In the genomic region with DNA sequence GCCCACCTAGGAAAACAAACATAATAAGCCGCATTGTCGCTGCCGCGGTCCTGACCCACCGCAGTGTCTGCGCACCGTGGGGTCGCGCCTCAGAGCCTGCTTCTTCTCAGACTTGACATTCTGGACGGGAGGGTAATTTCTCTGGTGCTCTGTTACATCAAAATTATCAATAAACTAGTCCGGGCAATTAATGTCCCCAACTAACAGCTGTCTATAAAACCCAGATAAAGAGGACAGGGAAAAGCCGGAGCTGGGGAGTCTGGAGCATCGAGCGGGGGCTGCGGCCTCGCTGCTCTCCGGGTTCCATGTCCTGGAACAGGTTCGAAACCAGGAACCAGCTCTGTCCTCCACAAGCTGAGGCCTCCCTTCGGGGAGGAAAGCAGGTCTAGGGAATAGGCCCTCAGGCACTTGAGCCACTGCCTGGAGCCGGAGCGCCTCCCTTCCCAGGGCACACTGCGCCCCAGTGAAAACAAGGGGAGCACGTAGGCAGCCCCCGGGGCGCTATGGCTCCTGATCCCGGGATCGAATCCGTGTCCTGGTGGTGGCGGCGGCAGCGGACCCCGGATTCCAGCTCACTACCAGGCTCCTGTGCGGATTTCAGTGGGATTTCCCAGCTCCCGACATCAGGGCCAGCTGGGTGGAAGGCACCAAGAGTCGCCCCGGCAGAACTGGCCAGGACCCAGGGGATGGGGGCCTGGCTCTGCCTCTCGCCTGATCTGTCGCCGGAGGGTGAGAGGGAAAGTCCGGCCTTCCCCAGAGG, we compare ENCODE assay signal across 11 mouse cellular contexts. TPM values are rescaled to one million over a fixed set of nuclear protein-coding genes. Genes with fewer than 3 reads are reported as not detected.
A peak's percentile ranks its signal among the peaks of the same experiment; 100 is the strongest.
DNase-seq lines count a peak whose midpoint lies in the region; ATAC-seq and TF ChIP-seq lines count a peak whose summit lies in the region.
"Had no signal": no experiment of that assay in that cellular context is flagged by ENCODE, and none has a peak within 500 bp of the region (broad histone marks: within the 10 kb centered on the region; RNA-seq: fewer than 3 reads in every experiment).

No protein-coding gene starts in this region.

- H3K9ac ChIP-seq in lung, embryonic 14.5 days, result peak overlapping the region; percentile 87
- no peak overlapping the region for H3K9ac ChIP-seq in embryonic facial prominence, embryonic 15.5 days
- no peak overlapping the region; the same call in 1 of the 2 replicates for H3K9ac ChIP-seq in liver, embryonic 12.5 days
- H3K9ac ChIP-seq in stomach, embryonic 14.5 days (replicated peaks; ENCODE audit: low read depth, low read length), result peak overlapping the region; percentile 92
- no peak overlapping the region for H3K9ac ChIP-seq in hindbrain, embryonic 13.5 days
- H3K9ac ChIP-seq: forebrain, embryonic 15.5 days; liver, embryonic 15.5 days had no signal

- H3K36me3 ChIP-seq in lung, embryonic 14.5 days (ENCODE audit: insufficient read depth), result peaks cover 44% of the 10 kb centered on the region
- H3K36me3 ChIP-seq in embryonic facial prominence, embryonic 15.5 days, result no peaks in the 10 kb centered on the region
- no peaks in the 10 kb centered on the region for H3K36me3 ChIP-seq in liver, embryonic 12.5 days
- H3K36me3 ChIP-seq in stomach, embryonic 14.5 days (ENCODE audit: control insufficient read depth, insufficient read depth, low read length), result peaks cover 8% of the 10 kb centered on the region; the same call in 1 of the 2 replicates
- no peaks in the 10 kb centered on the region for H3K36me3 ChIP-seq in hindbrain, embryonic 13.5 days
- H3K36me3 ChIP-seq: forebrain, embryonic 15.5 days; liver, embryonic 15.5 days had no signal

- ATAC-seq in lung, embryonic 14.5 days (ENCODE audit: insufficient read depth), result no peak
- no peak for ATAC-seq in embryonic facial prominence, embryonic 15.5 days (ENCODE audit: insufficient number of reproducible peaks, low FRiP score, low TSS enrichment, low read depth)
- ATAC-seq in liver, embryonic 12.5 days, result no peak
- no peak for ATAC-seq in stomach, embryonic 14.5 days (ENCODE audit: insufficient number of reproducible peaks, insufficient read depth, low FRiP score, low read depth)
- ATAC-seq in hindbrain, embryonic 13.5 days (ENCODE audit: low FRiP score), result no peak
- ATAC-seq: forebrain, embryonic 15.5 days; hindbrain, embryonic 16.5 days had no signal

- peaks cover 8% of the 10 kb centered on the region for H3K4me1 ChIP-seq in lung, embryonic 14.5 days (ENCODE audit: insufficient read depth)
- H3K4me1 ChIP-seq in embryonic facial prominence, embryonic 15.5 days, result peaks cover 30% of the 10 kb centered on the region
- 0 out of 2 replicates have a peak, but pooled peaks cover 3% of the 10 kb centered on the region for H3K4me1 ChIP-seq in liver, embryonic 12.5 days
- peaks cover 13% of the 10 kb centered on the region for H3K4me1 ChIP-seq in stomach, embryonic 14.5 days (ENCODE audit: control insufficient read depth, insufficient read depth, low read length)
- peaks cover 10% of the 10 kb centered on the region for H3K4me1 ChIP-seq in hindbrain, embryonic 13.5 days (replicated peaks)

- H3K4me3 ChIP-seq in lung, embryonic 14.5 days (ENCODE audit: low read depth, low read length), result peak overlapping the region; percentile 76
- peak overlapping the region; percentile 2; the same call in 1 of the 2 replicates for H3K4me3 ChIP-seq in embryonic facial prominence, embryonic 15.5 days (replicated peaks)
- peak overlapping the region; percentile 9; the same call in 1 of the 2 replicates for H3K4me3 ChIP-seq in liver, embryonic 12.5 days
- peak overlapping the region; percentile 69 for H3K4me3 ChIP-seq in stomach, embryonic 14.5 days (ENCODE audit: low read depth, low read length)
- no peak overlapping the region for H3K4me3 ChIP-seq in hindbrain, embryonic 13.5 days
- H3K4me3 ChIP-seq: forebrain, embryonic 15.5 days; liver, embryonic 15.5 days had no signal

- no peak for TF ChIP-seq CTCF in lung, embryonic 14.5 days (IDR thresholded peaks at IDR 0.05; ENCODE audit: low read depth)

- no peaks in the 10 kb centered on the region for H3K9me3 ChIP-seq in lung, embryonic 14.5 days (ENCODE audit: low read depth, low read length)
- H3K9me3 ChIP-seq in embryonic facial prominence, embryonic 15.5 days (replicated peaks), result no peaks in the 10 kb centered on the region
- no peaks in the 10 kb centered on the region for H3K9me3 ChIP-seq in liver, embryonic 12.5 days (replicated peaks)
- no peaks in the 10 kb centered on the region for H3K9me3 ChIP-seq in stomach, embryonic 14.5 days (ENCODE audit: control insufficient read depth, low read depth, low read length)
- H3K9me3 ChIP-seq in hindbrain, embryonic 13.5 days, result no peaks in the 10 kb centered on the region
- H3K9me3 ChIP-seq: forebrain, embryonic 15.5 days; liver, embryonic 15.5 days had no signal

- 6% methylated on average over 40 of the region's 40 CpGs for WGBS in lung, embryonic 14.5 days
- 3% methylated on average over 40 of the region's 40 CpGs for WGBS in embryonic facial prominence, embryonic 15.5 days
- 15% methylated on average over 40 of the region's 40 CpGs for WGBS in liver, embryonic 12.5 days (ENCODE audit: insufficient replicate concordance)
- 7% methylated on average over 40 of the region's 40 CpGs for WGBS in stomach, embryonic 14.5 days
- WGBS in hindbrain, embryonic 13.5 days, result under 1% methylated on average over 40 of the region's 40 CpGs

- H3K4me2 ChIP-seq in lung, embryonic 14.5 days, result peak overlapping the region; percentile 84
- peak overlapping the region; percentile 17; the same call in 1 of the 2 replicates for H3K4me2 ChIP-seq in embryonic facial prominence, embryonic 15.5 days (replicated peaks)
- H3K4me2 ChIP-seq in liver, embryonic 12.5 days, result peak overlapping the region; percentile 36; the same call in 1 of the 2 replicates
- H3K4me2 ChIP-seq in stomach, embryonic 14.5 days (replicated peaks; ENCODE audit: low read depth, low read length), result peak overlapping the region; percentile 78
- no peak overlapping the region for H3K4me2 ChIP-seq in hindbrain, embryonic 13.5 days
- H3K4me2 ChIP-seq: forebrain, embryonic 15.5 days; liver, embryonic 15.5 days had no signal

- H3K27me3 ChIP-seq in lung, embryonic 14.5 days (ENCODE audit: insufficient read depth, low read length), result peaks cover 68% of the 10 kb centered on the region
- peaks cover 98% of the 10 kb centered on the region for H3K27me3 ChIP-seq in embryonic facial prominence, embryonic 15.5 days
- H3K27me3 ChIP-seq in liver, embryonic 12.5 days (replicated peaks), result peaks cover 99% of the 10 kb centered on the region
- H3K27me3 ChIP-seq in stomach, embryonic 14.5 days (ENCODE audit: control insufficient read depth, insufficient read depth, low read length), result peaks cover 17% of the 10 kb centered on the region
- H3K27me3 ChIP-seq in hindbrain, embryonic 13.5 days, result peaks cover 98% of the 10 kb centered on the region

- peak; percentile 60 for DNase-seq in lung, embryonic 14.5 days
- DNase-seq in lung, postnatal 25 days (ENCODE audit: low spot score), result no peak
- DNase-seq in adipocyte (ENCODE audit: low spot score), result no peak
- DNase-seq: thymus, adult 2 months had no signal

- H3K27ac ChIP-seq in lung, embryonic 14.5 days (ENCODE audit: low read depth), result peak overlapping the region; percentile 82
- H3K27ac ChIP-seq in embryonic facial prominence, embryonic 15.5 days (replicated peaks), result no peak overlapping the region
- no peak overlapping the region for H3K27ac ChIP-seq in liver, embryonic 12.5 days
- H3K27ac ChIP-seq in stomach, embryonic 14.5 days (ENCODE audit: low read length), result peak overlapping the region; percentile 75
- no peak overlapping the region for H3K27ac ChIP-seq in hindbrain, embryonic 13.5 days
- H3K27ac ChIP-seq: forebrain, embryonic 15.5 days; liver, embryonic 15.5 days had no signal

RNA-seq across cellular contexts. Expression of a gene that starts 4.9 kb away (rescaled TPM):
- 167 and 180 TPM in 2 replicates for polyA plus RNA-seq in lung, embryonic 14.5 days (2014; fragmentation: Nextera tagmentation; extraction: Ambion mirVana)
- 9.9 and 10.1 TPM in 2 replicates for polyA plus RNA-seq in embryonic facial prominence, embryonic 15.5 days (2015; fragmentation: Nextera tagmentation; extraction: Ambion mirVana)
- polyA plus RNA-seq in liver, embryonic 12.5 days (2016; fragmentation: Nextera tagmentation; extraction: Ambion mirVana), result 14.9 and 16.9 TPM in 2 replicates
- polyA plus RNA-seq in stomach, embryonic 14.5 days (2014; fragmentation: Nextera tagmentation; extraction: Ambion mirVana), result 147 and 163 TPM in 2 replicates
- polyA plus RNA-seq in hindbrain, embryonic 13.5 days (2015; fragmentation: Nextera tagmentation; extraction: Ambion mirVana), result 0.96 and 1.3 TPM in 2 replicates

RNA-seq across cellular contexts. Expression of a gene that starts 19.1 kb away (rescaled TPM):
- 57.6 and 63.1 TPM in 2 replicates for polyA plus RNA-seq in lung, embryonic 14.5 days (2014; fragmentation: Nextera tagmentation; extraction: Ambion mirVana)
- 58.2 and 61.3 TPM in 2 replicates for polyA plus RNA-seq in embryonic facial prominence, embryonic 15.5 days (2015; fragmentation: Nextera tagmentation; extraction: Ambion mirVana)
- 30.5 and 32.4 TPM in 2 replicates for polyA plus RNA-seq in liver, embryonic 12.5 days (2016; fragmentation: Nextera tagmentation; extraction: Ambion mirVana)
- 65.9 and 66.6 TPM in 2 replicates for polyA plus RNA-seq in stomach, embryonic 14.5 days (2014; fragmentation: Nextera tagmentation; extraction: Ambion mirVana)
- polyA plus RNA-seq in hindbrain, embryonic 13.5 days (2015; fragmentation: Nextera tagmentation; extraction: Ambion mirVana), result 53.8 and 54.1 TPM in 2 replicates

RNA-seq across cellular contexts. Expression of a gene that starts 26.9 kb away (rescaled TPM):
- polyA plus RNA-seq in lung, embryonic 14.5 days (2014; fragmentation: Nextera tagmentation; extraction: Ambion mirVana), result 1.1 and 1.9 TPM in 2 replicates
- polyA plus RNA-seq in embryonic facial prominence, embryonic 15.5 days (2015; fragmentation: Nextera tagmentation; extraction: Ambion mirVana), result 2.3 and 5.6 TPM in 2 replicates
- 0.94 and 1.2 TPM in 2 replicates for polyA plus RNA-seq in liver, embryonic 12.5 days (2016; fragmentation: Nextera tagmentation; extraction: Ambion mirVana)
- 0.20 and 0.56 TPM in 2 replicates for polyA plus RNA-seq in stomach, embryonic 14.5 days (2014; fragmentation: Nextera tagmentation; extraction: Ambion mirVana)
- 2.8 and 4.1 TPM in 2 replicates for polyA plus RNA-seq in hindbrain, embryonic 13.5 days (2015; fragmentation: Nextera tagmentation; extraction: Ambion mirVana)
- polyA plus RNA-seq: liver, embryonic 15.5 days had no signal

RNA-seq across cellular contexts. Expression of a gene that starts 38.7 kb away (rescaled TPM):
- polyA plus RNA-seq in lung, embryonic 14.5 days (2014; fragmentation: Nextera tagmentation; extraction: Ambion mirVana), result 6.8 and 7.9 TPM in 2 replicates
- polyA plus RNA-seq in embryonic facial prominence, embryonic 15.5 days (2015; fragmentation: Nextera tagmentation; extraction: Ambion mirVana), result 0.25 and 0.31 TPM in 2 replicates
- 0.35 and 0.41 TPM in 2 replicates for polyA plus RNA-seq in liver, embryonic 12.5 days (2016; fragmentation: Nextera tagmentation; extraction: Ambion mirVana)
- polyA plus RNA-seq in stomach, embryonic 14.5 days (2014; fragmentation: Nextera tagmentation; extraction: Ambion mirVana), result 6.9 and 7.0 TPM in 2 replicates
- polyA plus RNA-seq in hindbrain, embryonic 13.5 days (2015; fragmentation: Nextera tagmentation; extraction: Ambion mirVana), result 0.16 and 0.27 TPM in 2 replicates

Comparison
In these comparisons a context has a peak if more than half of its experiments do, and no peak if none do; other contexts are left out.
1. H3K27ac ChIP-seq: peak in lung, embryonic 14.5 days (single experiment) and stomach, embryonic 14.5 days (single experiment); none in embryonic facial prominence, embryonic 15.5 days (single experiment), liver, embryonic 12.5 days (single experiment) and hindbrain, embryonic 13.5 days (single experiment).
2. H3K9ac ChIP-seq: peak in lung, embryonic 14.5 days (single experiment) and stomach, embryonic 14.5 days (single experiment); none in embryonic facial prominence, embryonic 15.5 days (single experiment), liver, embryonic 12.5 days (single experiment) and hindbrain, embryonic 13.5 days (single experiment).